Mouse (Mus musculus) intestine, postnatal 0 days (tissue): ENCODE measurements at regions not wholly inside any gene's neighbourhood (a gene's known extent, or its start where the extent isn't known, plus 50 kb on each side); places are given as distances from the start of the nearest gene placed in this dataset.

Source experiments
- ATAC-seq: fragments of 200-750 bp; cut with Nextera tagmentation; 2 replicates; pipeline ENCODE4 v1.8.0; 2017; ENCODE audit warnings: mild to moderate bottlenecking, moderate TSS enrichment, moderate library complexity
- H3K27ac ChIP-seq: fragments of 300-500 bp; sonication (generic); 2 replicates; pipeline ENCODE4 v1.5.1; 2014; ENCODE audit warnings: mild to moderate bottlenecking, low read depth, low read length, moderate library complexity
- H3K27me3 ChIP-seq: fragments of 300-500 bp; sonication (generic); replicated peaks from 2 replicates; pipeline ENCODE4 v1.6.1; 2014; ENCODE audit warnings: low read length, mixed read lengths; ENCODE audit not compliant: control insufficient read depth, insufficient read depth
- H3K36me3 ChIP-seq: fragments of 300-500 bp; sonication (generic); 2 replicates; pipeline ENCODE4 v1.6.1; 2014; ENCODE audit warnings: mild to moderate bottlenecking, moderate library complexity; ENCODE audit not compliant: control insufficient read depth, insufficient read depth
- H3K4me1 ChIP-seq: fragments of 300-500 bp; sonication (generic); replicated peaks from 2 replicates; pipeline ENCODE4 v1.6.1; 2014; ENCODE audit warnings: antibody characterized with exemption, low read length, mixed read lengths; ENCODE audit not compliant: control insufficient read depth, insufficient read depth
- H3K4me2 ChIP-seq: fragments of 300-500 bp; sonication (generic); replicated peaks from 2 replicates; pipeline ENCODE4 v1.6.1; 2014; ENCODE audit warnings: low read depth, mild to moderate bottlenecking, moderate library complexity
- H3K4me3 ChIP-seq: fragments of 300-500 bp; sonication (generic); 2 replicates; pipeline ENCODE4 v1.5.1; 2014; ENCODE audit warnings: low read depth, low read length
- H3K9ac ChIP-seq: fragments of 300-500 bp; sonication (generic); 2 replicates; pipeline ENCODE4 v1.6.1; 2014; ENCODE audit warnings: mild to moderate bottlenecking, low read depth, low read length
- H3K9me3 ChIP-seq: fragments of 300-500 bp; sonication (generic); 2 replicates; pipeline ENCODE4 v1.6.1; 2016; ENCODE audit warnings: mixed run types; ENCODE audit not compliant: control insufficient read depth
- CTCF ChIP-seq: sonication (generic); IDR thresholded peaks from 2 replicates; pipeline ENCODE4 v1.5.1; 2016; ENCODE audit warnings: low read depth, mild to moderate bottlenecking, control low read depth, antibody characterized with exemption, moderate library complexity
- WGBS: fragments of 180-500 bp; shearing (Covaris S2); extraction: QIAGEN DNeasy Blood & Tissue Kit; methylation state at CpG from one replicate; pipeline ENCODE4 v1.1.7; 2014; 5-methylcytosine and 5-hydroxymethylcytosine counted together

- no peak overlapping the region for H3K4me2 ChIP-seq
- WGBS: 63% methylated on average over 3 of the region's 3 CpGs
- no peak overlapping the region for H3K4me3 ChIP-seq
- no peak overlapping the region for H3K9ac ChIP-seq
- H3K36me3 ChIP-seq: no peaks in the 10 kb centered on the region
- no peaks in the 10 kb centered on the region for H3K9me3 ChIP-seq
- TF ChIP-seq CTCF: no peak
- no peak for ATAC-seq
- no peaks in the 10 kb centered on the region for H3K4me1 ChIP-seq
- H3K27ac ChIP-seq: no peak overlapping the region
- no peaks in the 10 kb centered on the region for H3K27me3 ChIP-seq
These were observed 290.1 kb downstream of the Lmx1a start for GRCm38 (mm10) chr1:167979187-167979586.

GRCm38 (mm10) chr1:167979588-167979987 is 290.6 kb downstream of the Lmx1a start:
- no peak overlapping the region for H3K27ac ChIP-seq
- no peaks in the 10 kb centered on the region for H3K36me3 ChIP-seq

GRCm38 (mm10) chr1:167981292-167981691 is 292.3 kb downstream of the Lmx1a start:
- no peak for TF ChIP-seq CTCF
- Histone ChIP-seq H3K36me3 (no peaks in the 10 kb centered on the region), H3K4me1 (no peaks in the 10 kb centered on the region), H3K4me2 (no peak overlapping the region), H3K4me3 (no peak overlapping the region), H3K9me3 (no peaks in the 10 kb centered on the region), H3K27me3 (no peaks in the 10 kb centered on the region), H3K9ac (no peak overlapping the region), H3K27ac (no peak overlapping the region)
- 90% methylated on average over 2 of the region's 2 CpGs for WGBS
- no peak for ATAC-seq

More at GRCm38 (mm10) chr1:167979588-167979987, 290.6 kb downstream of the Lmx1a start:
- Histone ChIP-seq H3K9me3 (no peaks in the 10 kb centered on the region), H3K9ac (no peak overlapping the region), H3K4me3 (no peak overlapping the region), H3K4me2 (no peak overlapping the region), H3K4me1 (no peaks in the 10 kb centered on the region), H3K27me3 (no peaks in the 10 kb centered on the region)
- WGBS: 66% methylated on average over 5 of the region's 5 CpGs
- no peak for TF ChIP-seq CTCF
- ATAC-seq: no peak

- H3K9ac ChIP-seq: no peak overlapping the region
- TF ChIP-seq CTCF: no peak
- 87% methylated on average over 3 of the region's 3 CpGs for WGBS
- H3K27me3 ChIP-seq: no peaks in the 10 kb centered on the region
- no peak overlapping the region for H3K27ac ChIP-seq
- H3K4me3 ChIP-seq: no peak overlapping the region
- no peak for ATAC-seq
- H3K4me2 ChIP-seq: no peak overlapping the region
- no peaks in the 10 kb centered on the region for H3K36me3 ChIP-seq
- no peaks in the 10 kb centered on the region for H3K9me3 ChIP-seq
- H3K4me1 ChIP-seq: no peaks in the 10 kb centered on the region
These were observed 318.4 kb downstream of the Lmx1a start for GRCm38 (mm10) chr1:168007456-168007855.

DNA sequence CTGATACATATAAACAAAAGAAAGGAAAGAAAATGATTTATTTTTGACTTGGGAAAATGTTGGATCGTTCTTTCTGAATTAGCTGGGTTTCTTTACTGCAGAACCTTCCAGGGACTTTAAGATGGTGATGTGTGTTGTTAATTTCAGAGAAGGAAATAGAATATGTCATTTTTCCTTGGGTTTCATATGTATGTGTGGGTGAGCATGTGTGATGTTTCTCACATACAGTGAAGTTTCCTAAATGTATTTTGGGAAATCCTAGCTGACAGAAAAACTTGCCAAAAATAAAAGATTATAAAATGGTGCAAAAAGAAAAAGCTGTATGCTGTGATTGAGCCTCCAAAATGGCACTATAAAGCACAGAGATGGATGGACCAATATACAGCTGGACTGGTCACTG is 319.2 kb downstream of the Lmx1a start:
- Histone ChIP-seq H3K4me2 (no peak overlapping the region), H3K36me3 (no peaks in the 10 kb centered on the region), H3K27ac (no peak overlapping the region), H3K9ac (no peak overlapping the region), H3K9me3 (no peaks in the 10 kb centered on the region), H3K4me1 (no peaks in the 10 kb centered on the region), H3K4me3 (no peak overlapping the region), H3K27me3 (no peaks in the 10 kb centered on the region)
- no peak for TF ChIP-seq CTCF
- ATAC-seq: no peak
- WGBS: 73% methylated on average over 1 of the region's 1 CpGs

- TF ChIP-seq CTCF: no peak
- no peaks in the 10 kb centered on the region for H3K4me1 ChIP-seq
- H3K4me3 ChIP-seq: no peak overlapping the region
- H3K36me3 ChIP-seq: no peaks in the 10 kb centered on the region
- WGBS: 83% methylated on average over 5 of the region's 5 CpGs
- no peak for ATAC-seq
- no peak overlapping the region for H3K9ac ChIP-seq
- H3K27me3 ChIP-seq: no peaks in the 10 kb centered on the region
- no peak overlapping the region for H3K27ac ChIP-seq
- no peaks in the 10 kb centered on the region for H3K9me3 ChIP-seq
- H3K4me2 ChIP-seq: no peak overlapping the region
These were observed 321.4 kb downstream of the Lmx1a start for GRCm38 (mm10) chr1:168010416-168010815.

DNA sequence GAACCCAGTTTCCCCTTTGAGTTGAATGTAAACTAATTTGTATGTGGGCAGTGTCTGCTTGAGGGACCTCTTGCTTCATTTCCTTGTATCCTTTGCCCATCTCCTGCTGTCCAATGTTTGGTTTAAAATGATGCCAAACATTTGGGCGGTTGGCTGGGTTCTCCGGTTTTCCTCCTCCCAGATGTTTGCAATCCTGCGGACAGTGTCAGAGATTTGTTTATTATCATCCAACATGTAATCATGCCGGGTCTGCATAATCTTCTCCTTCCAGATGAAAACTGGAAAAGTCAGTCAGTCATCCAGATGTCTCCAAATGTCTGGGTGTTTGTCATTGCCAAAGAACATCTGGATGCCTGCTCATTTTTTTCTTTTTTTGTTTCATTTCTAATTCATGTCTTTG is 323.0 kb downstream of the Lmx1a start:
- H3K9ac ChIP-seq: no peak overlapping the region
- no peaks in the 10 kb centered on the region for H3K36me3 ChIP-seq
- H3K9me3 ChIP-seq: no peaks in the 10 kb centered on the region
- no peak overlapping the region for H3K4me3 ChIP-seq
- no peak overlapping the region for H3K4me2 ChIP-seq
- no peak for TF ChIP-seq CTCF
- WGBS: 56% methylated on average over 4 of the region's 4 CpGs
- no peaks in the 10 kb centered on the region for H3K27me3 ChIP-seq
- ATAC-seq: no peak
- H3K4me1 ChIP-seq: no peaks in the 10 kb centered on the region
- no peak overlapping the region for H3K27ac ChIP-seq
